Comparison of ENCODE assay signal across 26 mouse cellular contexts in genomic region chr12:17290569-17290968, GRCm38 (mm10). TPM values are rescaled to one million over a fixed set of nuclear protein-coding genes. Genes with fewer than 3 reads are reported as not detected.
A peak's percentile ranks its signal among the peaks of the same experiment; 100 is the strongest.
DNase-seq lines count a peak whose midpoint lies in the region; ATAC-seq and TF ChIP-seq lines count a peak whose summit lies in the region.
"Had no signal": no experiment of that assay in that cellular context is flagged by ENCODE, and none has a peak within 500 bp of the region (broad histone marks: within the 10 kb centered on the region; RNA-seq: fewer than 3 reads in every experiment).

No protein-coding gene starts in this region.

- H3K9ac ChIP-seq in intestine, embryonic 16.5 days (ENCODE audit: low read depth, low read length), result no peak overlapping the region
- no peak overlapping the region for H3K9ac ChIP-seq in lung, postnatal 0 days (replicated peaks; ENCODE audit: low read depth)
- no peak overlapping the region for H3K9ac ChIP-seq in stomach, embryonic 15.5 days
- no peak overlapping the region for H3K9ac ChIP-seq in hindbrain, embryonic 13.5 days
- H3K9ac ChIP-seq: limb, embryonic 12.5 days; liver, postnatal 0 days; midbrain, embryonic 15.5 days; neural tube, embryonic 12.5 days had no signal

- H3K9me3 ChIP-seq in intestine, embryonic 16.5 days (ENCODE audit: control insufficient read depth, low read length), result no peaks in the 10 kb centered on the region
- no peaks in the 10 kb centered on the region for H3K9me3 ChIP-seq in lung, postnatal 0 days (ENCODE audit: low read length)
- no peaks in the 10 kb centered on the region for H3K9me3 ChIP-seq in stomach, embryonic 15.5 days
- H3K9me3 ChIP-seq in hindbrain, embryonic 13.5 days, result no peaks in the 10 kb centered on the region
- H3K9me3 ChIP-seq: embryonic facial prominence, embryonic 10.5 days; forebrain, embryonic 10.5 days; hindbrain, embryonic 10.5 days; limb, embryonic 12.5 days; midbrain, embryonic 15.5 days; neural tube, embryonic 12.5 days had no signal

- H3K4me1 ChIP-seq in intestine, embryonic 16.5 days (ENCODE audit: control insufficient read depth, insufficient read depth, low read length), result no peaks in the 10 kb centered on the region
- H3K4me1 ChIP-seq in lung, postnatal 0 days (ENCODE audit: insufficient read depth, low read depth, low read length), result peaks cover 6% of the 10 kb centered on the region; the same call in 1 of the 2 replicates
- H3K4me1 ChIP-seq in stomach, embryonic 15.5 days, result no peaks in the 10 kb centered on the region
- no peaks in the 10 kb centered on the region for H3K4me1 ChIP-seq in hindbrain, embryonic 13.5 days (replicated peaks)
- H3K4me1 ChIP-seq: embryonic facial prominence, embryonic 10.5 days; forebrain, embryonic 10.5 days; hindbrain, embryonic 10.5 days; limb, embryonic 12.5 days; midbrain, embryonic 15.5 days; neural tube, embryonic 12.5 days had no signal

- no peak for TF ChIP-seq EP300 in lung, postnatal 0 days (IDR thresholded peaks at IDR 0.05)

- H3K36me3 ChIP-seq in intestine, embryonic 16.5 days (ENCODE audit: control insufficient read depth, insufficient read depth, low read length), result no peaks in the 10 kb centered on the region
- H3K36me3 ChIP-seq in lung, postnatal 0 days (ENCODE audit: insufficient read depth, low read length), result no peaks in the 10 kb centered on the region
- H3K36me3 ChIP-seq in stomach, embryonic 15.5 days, result no peaks in the 10 kb centered on the region
- peaks cover 12% of the 10 kb centered on the region for H3K36me3 ChIP-seq in hindbrain, embryonic 13.5 days
- H3K36me3 ChIP-seq: midbrain, embryonic 15.5 days had no signal

- no peak overlapping the region for H3K27ac ChIP-seq in intestine, embryonic 16.5 days (ENCODE audit: low read length)
- peak overlapping the region; percentile 51 for H3K27ac ChIP-seq in lung, postnatal 0 days (ENCODE audit: low read length)
- H3K27ac ChIP-seq in stomach, embryonic 15.5 days, result no peak overlapping the region
- no peak overlapping the region for H3K27ac ChIP-seq in hindbrain, embryonic 13.5 days
- H3K27ac ChIP-seq: embryonic facial prominence, embryonic 10.5 days; forebrain, embryonic 10.5 days; hindbrain, embryonic 10.5 days; limb, embryonic 12.5 days; midbrain, embryonic 15.5 days; neural tube, embryonic 12.5 days had no signal

- WGBS in intestine, embryonic 16.5 days, result 58% methylated on average over 4 of the region's 4 CpGs
- WGBS in lung, postnatal 0 days, result 43% methylated on average over 4 of the region's 4 CpGs
- WGBS in stomach, embryonic 15.5 days, result 53% methylated on average over 4 of the region's 4 CpGs
- WGBS in hindbrain, embryonic 13.5 days, result 72% methylated on average over 4 of the region's 4 CpGs

- ATAC-seq in intestine, embryonic 16.5 days, result peak; percentile 73
- peak; percentile 94 for ATAC-seq in lung, postnatal 0 days
- peak; percentile 70; the same call in 1 of the 2 replicates for ATAC-seq in stomach, embryonic 15.5 days (ENCODE audit: insufficient read depth, low FRiP score, low read depth)
- ATAC-seq in hindbrain, embryonic 13.5 days (ENCODE audit: low FRiP score), result no peak
- ATAC-seq: CD4-positive, CD25-positive, alpha-beta regulatory T cell, adult 4 months; forebrain, embryonic 16.5 days; liver, postnatal 0 days; midbrain, embryonic 15.5 days had no signal

- TF ChIP-seq CTCF in lung, postnatal 0 days (IDR thresholded peaks at IDR 0.05), result no peak

- no peak overlapping the region for H3K4me2 ChIP-seq in intestine, embryonic 16.5 days (ENCODE audit: low read depth, low read length)
- no peak overlapping the region for H3K4me2 ChIP-seq in lung, postnatal 0 days (replicated peaks; ENCODE audit: low read depth, low read length)
- H3K4me2 ChIP-seq in stomach, embryonic 15.5 days, result no peak overlapping the region
- no peak overlapping the region for H3K4me2 ChIP-seq in hindbrain, embryonic 13.5 days
- H3K4me2 ChIP-seq: heart, embryonic 11.5 days; limb, embryonic 12.5 days; liver, embryonic 11.5 days; midbrain, embryonic 15.5 days; neural tube, embryonic 12.5 days had no signal

- H3K4me3 ChIP-seq in intestine, embryonic 16.5 days (ENCODE audit: low read length), result no peak overlapping the region
- no peak overlapping the region for H3K4me3 ChIP-seq in lung, postnatal 0 days (ENCODE audit: low read depth, low read length)
- no peak overlapping the region for H3K4me3 ChIP-seq in stomach, embryonic 15.5 days (replicated peaks)
- no peak overlapping the region for H3K4me3 ChIP-seq in hindbrain, embryonic 13.5 days
- H3K4me3 ChIP-seq: embryonic facial prominence, embryonic 10.5 days; forebrain, embryonic 10.5 days; hindbrain, embryonic 10.5 days; limb, embryonic 12.5 days; midbrain, embryonic 15.5 days; neural tube, embryonic 12.5 days had no signal

- peak; percentile 35 for DNase-seq in adrenal gland, adult 2 months
- no peak for DNase-seq in adrenal gland, postnatal 4 days (ENCODE audit: low spot score in 2 of 2)
- peak; percentile 92 for DNase-seq in lung, postnatal 0 days (ENCODE audit: low spot score)
- DNase-seq in kidney, adult 8-10 months, result no peak
- no peak for DNase-seq in urinary bladder, postnatal 36 days (ENCODE audit: low spot score in 2 of 2)
- DNase-seq: cerebellum, adult 11 months; gastrocnemius, postnatal 10 days; layer of hippocampus, postnatal 36 days; liver, postnatal 0 days; thymus, adult 18-20 months; thymus, postnatal 4 days had no signal

- no peaks in the 10 kb centered on the region for H3K27me3 ChIP-seq in intestine, embryonic 16.5 days (replicated peaks; ENCODE audit: control insufficient read depth, insufficient read depth, low read length)
- H3K27me3 ChIP-seq in lung, postnatal 0 days (replicated peaks; ENCODE audit: insufficient read depth, low read length), result no peaks in the 10 kb centered on the region
- no peaks in the 10 kb centered on the region for H3K27me3 ChIP-seq in stomach, embryonic 15.5 days (replicated peaks)
- no peaks in the 10 kb centered on the region for H3K27me3 ChIP-seq in hindbrain, embryonic 13.5 days
- H3K27me3 ChIP-seq: limb, embryonic 12.5 days; midbrain, embryonic 15.5 days; neural tube, embryonic 12.5 days had no signal

RNA-seq across cellular contexts. Expression of gene Pdia6, which starts 24.2 kb away (rescaled TPM):
- total RNA-seq in adrenal gland, adult 2 months (2021), result 100 to 1,000 TPM; 153 to 218 TPM
- polyA plus RNA-seq in adrenal gland, adult 2 months (2012; rRNA removed), result 14.0 and 18.3 TPM in 2 replicates
- 100 to 1,000 TPM; 197 to 217 TPM for total RNA-seq in adrenal gland, postnatal 4 days (2021)
- 612 and 650 TPM in 2 replicates for polyA plus RNA-seq in intestine, embryonic 16.5 days (2015; fragmentation: Nextera tagmentation; extraction: Ambion mirVana)
- 249 and 298 TPM in 2 replicates for polyA plus RNA-seq in lung, postnatal 0 days (2015; fragmentation: Nextera tagmentation; extraction: Ambion mirVana)
- 649 and 673 TPM in 2 replicates for polyA plus RNA-seq in stomach, embryonic 15.5 days (2015; fragmentation: Nextera tagmentation; extraction: Ambion mirVana)
- polyA plus RNA-seq in hindbrain, embryonic 13.5 days (2015; fragmentation: Nextera tagmentation; extraction: Ambion mirVana), result 310 and 326 TPM in 2 replicates

RNA-seq across cellular contexts. Expression of gene Atp6v1c2, which starts 38.6 kb away (rescaled TPM):
- total RNA-seq in adrenal gland, adult 2 months (2021), result 1 to 10 TPM; 1.9 to 2.7 TPM
- 0.32 and 0.58 TPM in 2 replicates for polyA plus RNA-seq in adrenal gland, adult 2 months (2012; rRNA removed)
- 1 to 10 TPM; 1.3 to 2.2 TPM for total RNA-seq in adrenal gland, postnatal 4 days (2021)
- 0.18 TPM in 1 of 2 replicates, not detected in the other for polyA plus RNA-seq in intestine, embryonic 16.5 days (2015; fragmentation: Nextera tagmentation; extraction: Ambion mirVana)
- polyA plus RNA-seq in lung, postnatal 0 days (2015; fragmentation: Nextera tagmentation; extraction: Ambion mirVana), result 55.6 and 56.4 TPM in 2 replicates
- 0.37 and 0.40 TPM in 2 replicates for polyA plus RNA-seq in stomach, embryonic 15.5 days (2015; fragmentation: Nextera tagmentation; extraction: Ambion mirVana)
- polyA plus RNA-seq in hindbrain, embryonic 13.5 days (2015; fragmentation: Nextera tagmentation; extraction: Ambion mirVana), result 0.26 and 0.50 TPM in 2 replicates
- total RNA-seq: gastrocnemius, postnatal 10 days; megakaryocyte-erythroid progenitor cell, adult 5-6 weeks had no signal
- polyA plus RNA-seq: CD4-positive, CD25-positive, alpha-beta regulatory T cell, adult 4 months; spleen, adult 2 months had no signal

RNA-seq across cellular contexts. Expression of gene Nol10, which starts 57.7 kb away (rescaled TPM):
- total RNA-seq in adrenal gland, adult 2 months (2021), result 10 to 100 TPM; 16.9 to 17.7 TPM
- 3.2 and 4.2 TPM in 2 replicates for polyA plus RNA-seq in adrenal gland, adult 2 months (2012; rRNA removed)
- total RNA-seq in adrenal gland, postnatal 4 days (2021), result 10 to 100 TPM; 15.3 to 15.4 TPM
- polyA plus RNA-seq in intestine, embryonic 16.5 days (2015; fragmentation: Nextera tagmentation; extraction: Ambion mirVana), result 13.3 and 14.5 TPM in 2 replicates
- polyA plus RNA-seq in lung, postnatal 0 days (2015; fragmentation: Nextera tagmentation; extraction: Ambion mirVana), result 7.4 and 7.9 TPM in 2 replicates
- 17.8 and 20.1 TPM in 2 replicates for polyA plus RNA-seq in stomach, embryonic 15.5 days (2015; fragmentation: Nextera tagmentation; extraction: Ambion mirVana)
- 20.8 and 22.1 TPM in 2 replicates for polyA plus RNA-seq in hindbrain, embryonic 13.5 days (2015; fragmentation: Nextera tagmentation; extraction: Ambion mirVana)

Comparison
In these comparisons a context has a peak if more than half of its experiments do, and no peak if none do; other contexts are left out.
1. DNase-seq: peak in adrenal gland, adult 2 months (single experiment) and lung, postnatal 0 days (single experiment); none in adrenal gland, postnatal 4 days (0 of 2), kidney, adult 8-10 months (0 of 2) and urinary bladder, postnatal 36 days (0 of 2).
2. RNA of gene Pdia6, which starts 24.2 kb away (polyA plus RNA-seq): 612 to 650 TPM in intestine, embryonic 16.5 days, 649 to 673 TPM in stomach, embryonic 15.5 days, 310 to 326 TPM in hindbrain, embryonic 13.5 days and 249 to 298 TPM in lung, postnatal 0 days; 14.0 to 18.3 TPM in adrenal gland, adult 2 months; every median in the first group is over 10 times any median in the second.
3. RNA of gene Atp6v1c2, which starts 38.6 kb away (polyA plus RNA-seq): 55.6 to 56.4 TPM in lung, postnatal 0 days; 0.32 to 0.58 TPM in adrenal gland, adult 2 months, 0.37 to 0.40 TPM in stomach, embryonic 15.5 days, 0.26 to 0.50 TPM in hindbrain, embryonic 13.5 days and 0.18 TPM in intestine, embryonic 16.5 days; every median in the first group is over 10 times any median in the second.